Mouse (Mus musculus): ENCODE data around the gene Col27a1.

Col27a1 gene

GRCm38 (mm10) chr4:63256371-63256770, 42.6 kb downstream of the Col27a1 start:
- in situ Hi-C loops (cut with MboI; ENCODE audit: unreplicated experiment in 2 of 2): no loop called here

- in situ Hi-C loops (cut with MboI; ENCODE audit: unreplicated experiment in 2 of 2): no loop called here
Measured at GRCm38 (mm10) chr4:63257346-63257745, 43.5 kb downstream of the Col27a1 start.

- in situ Hi-C loops (cut with MboI; ENCODE audit: unreplicated experiment in 2 of 2): no loop called here
Measured at GRCm38 (mm10) chr4:63258096-63258495, 44.3 kb downstream of the Col27a1 start.

- in situ Hi-C loops (cut with MboI; ENCODE audit: unreplicated experiment in 2 of 2): no loop called here
Measured at GRCm38 (mm10) chr4:63259066-63259465, 45.3 kb downstream of the Col27a1 start.

- in situ Hi-C loops (cut with MboI; ENCODE audit: unreplicated experiment in 2 of 2): no loop called here
Measured at GRCm38 (mm10) chr4:63260506-63260905, 46.7 kb downstream of the Col27a1 start.

- in situ Hi-C loops (cut with MboI; ENCODE audit: unreplicated experiment in 2 of 2): no loop called here
Measured at GRCm38 (mm10) chr4:63262941-63263340, 49.1 kb downstream of the Col27a1 start.

- in situ Hi-C loops (cut with MboI; ENCODE audit: unreplicated experiment in 2 of 2): no loop called here
Measured at GRCm38 (mm10) chr4:63266276-63266675, 52.5 kb downstream of the Col27a1 start.

GRCm38 (mm10) chr4:63267121-63267520, 53.3 kb downstream of the Col27a1 start:
- in situ Hi-C loops (cut with MboI; ENCODE audit: unreplicated experiment in 2 of 2): no loop called here

- in situ Hi-C loops (cut with MboI; ENCODE audit: unreplicated experiment in 2 of 2): no loop called here
Measured at GRCm38 (mm10) chr4:63267586-63267985, 53.8 kb downstream of the Col27a1 start.

GRCm38 (mm10) chr4:63268777-63269176, 55.0 kb downstream of the Col27a1 start:
- in situ Hi-C loops (cut with MboI; ENCODE audit: unreplicated experiment in 2 of 2): no loop called here

- in situ Hi-C loops (cut with MboI; ENCODE audit: unreplicated experiment in 2 of 2): no loop called here
Measured at GRCm38 (mm10) chr4:63274516-63274915, 60.7 kb downstream of the Col27a1 start.

GRCm38 (mm10) chr4:63275251-63275650, 61.4 kb downstream of the Col27a1 start:
- in situ Hi-C loops (cut with MboI; ENCODE audit: unreplicated experiment in 2 of 2): no loop called here

GRCm38 (mm10) chr4:63276571-63276970, 62.8 kb downstream of the Col27a1 start:
- in situ Hi-C loops (cut with MboI; ENCODE audit: unreplicated experiment in 2 of 2): no loop called here

- in situ Hi-C loops (cut with MboI; ENCODE audit: unreplicated experiment in 2 of 2): no loop called here
Measured at GRCm38 (mm10) chr4:63278821-63279220, 65.0 kb downstream of the Col27a1 start.

- in situ Hi-C loops (cut with MboI; ENCODE audit: unreplicated experiment in 2 of 2): no loop called here
Measured at GRCm38 (mm10) chr4:63281694-63282093, 67.9 kb downstream of the Col27a1 start.

GRCm38 (mm10) chr4:63283319-63283718, 69.5 kb downstream of the Col27a1 start:
- in situ Hi-C loops (cut with MboI; ENCODE audit: unreplicated experiment in 2 of 2): no loop called here

- in situ Hi-C loops (cut with MboI; ENCODE audit: unreplicated experiment in 2 of 2): no loop called here
Measured at GRCm38 (mm10) chr4:63286034-63286433, 72.2 kb downstream of the Col27a1 start.

- in situ Hi-C loops (cut with MboI; ENCODE audit: unreplicated experiment in 2 of 2): no loop called here
Measured at GRCm38 (mm10) chr4:63288497-63288896, 74.7 kb downstream of the Col27a1 start.

- in situ Hi-C loops (cut with MboI; ENCODE audit: unreplicated experiment in 2 of 2): no loop called here
Measured at GRCm38 (mm10) chr4:63290081-63290480, 76.3 kb downstream of the Col27a1 start.

GRCm38 (mm10) chr4:63291075-63291474, 77.3 kb downstream of the Col27a1 start:
- in situ Hi-C loops (cut with MboI; ENCODE audit: unreplicated experiment in 2 of 2): no loop called here

GRCm38 (mm10) chr4:63291658-63292057, 77.9 kb downstream of the Col27a1 start:
- in situ Hi-C loops (cut with MboI; ENCODE audit: unreplicated experiment in 2 of 2): no loop called here

- in situ Hi-C loops (cut with MboI; ENCODE audit: unreplicated experiment in 2 of 2): no loop called here
Measured at GRCm38 (mm10) chr4:63295641-63296040, 81.8 kb downstream of the Col27a1 start.

- in situ Hi-C loops (cut with MboI; ENCODE audit: unreplicated experiment in 2 of 2): no loop called here
Measured at GRCm38 (mm10) chr4:63296263-63296662, 82.5 kb downstream of the Col27a1 start.
